Mouse (Mus musculus) gastrocnemius, adult 2 months (tissue): Measurements from ENCODE around the gene Ndufb2. TPM values are rescaled to one million over a fixed set of nuclear protein-coding genes. Genes with fewer than 3 reads are reported as not detected.

Source experiments
- DNase-seq: peaks from one replicate; pipeline ENCODE4 v3.0.0; 2022
- H3K27ac ChIP-seq: fragments of 200-600 bp; 2 replicates; pipeline ENCODE4 v1.8.1; 2022; ENCODE audit warnings: mild to moderate bottlenecking
- H3K4me3 ChIP-seq: fragments of 200-600 bp; 2 replicates; pipeline ENCODE4 v1.8.1; 2022; ENCODE audit warnings: mild to moderate bottlenecking, moderate library complexity
- CTCF ChIP-seq: fragments of 200-600 bp; IDR thresholded peaks from 2 replicates; pipeline ENCODE4 v1.8.1; 2022; ENCODE audit warnings: antibody characterized with exemption, mild to moderate bottlenecking, moderate library complexity
- intact Hi-C: fragments of 180-260 bp; cut with DNase I; formaldehyde crosslinking; loops from one replicate; pipeline ENCODE4 v1.15.1; 2025
- long read RNA-seq, 2 experiments: library from polyadenylated mRNA; stranded (forward); transcript quantifications; one replicate each; pipeline ENCODE4 v2.0.0; 2021
- total RNA-seq, 2 experiments: library from RNA; stranded (reverse); gene quantifications; 2 replicates each; pipeline ENCODE4 v1.2.3; 2021

The Ndufb2 gene
- total RNA-seq = 100 to 1,000 TPM; 378 to 498 TPM
- long read RNA-seq, experiment 1, full-length matches to known transcripts = 492 of 519 reads
- long read RNA-seq, experiment 1, partial matches to known transcripts = 7 of 519 reads
- long read RNA-seq, experiment 1, other reads (novel, unspliced or antisense) = 20 of 519 reads
- long read RNA-seq, experiment 2, full-length matches to known transcripts = 534 of 561 reads
- long read RNA-seq, experiment 2, partial matches to known transcripts = 15 of 561 reads
- long read RNA-seq, experiment 2, other reads (novel, unspliced or antisense) = 12 of 561 reads

GRCm38 (mm10) chr6:39592401-39593214 is at the start of gene Ndufb2:
Gene Ndufb2, plus strand, starts transcription at chr6:39592574.
- intact Hi-C loops = loop anchor here (5.0 kb wide), 1 partner anchor 135 kb away; the partner anchor contains the start of gene Braf
- no peak for TF ChIP-seq CTCF

GRCm38 (mm10) chr6:39542631-39543597 is 49.5 kb upstream of the Ndufb2 start:
- TF ChIP-seq CTCF = no peak
- intact Hi-C loops = no loop called here
- peak; percentile 84 for DNase-seq
- Histone ChIP-seq H3K4me3 (no peak overlapping the region), H3K27ac (peak overlapping the region; percentile 67)

More at GRCm38 (mm10) chr6:39592401-39593214, at the start of gene Ndufb2:
- peak within 1 kb of the TSS; percentile 98 for H3K27ac ChIP-seq
- peak; percentile 96 for DNase-seq
- H3K4me3 ChIP-seq = peak within 1 kb of the TSS; percentile 83

- TF ChIP-seq CTCF = no peak
- DNase-seq = no peak
- Histone ChIP-seq H3K27ac (peak overlapping the region; percentile 67), H3K4me3 (no peak overlapping the region)
- intact Hi-C loops = no loop called here
Observed at GRCm38 (mm10) chr6:39543769-39544420, 48.5 kb upstream of the Ndufb2 start.

DNA sequence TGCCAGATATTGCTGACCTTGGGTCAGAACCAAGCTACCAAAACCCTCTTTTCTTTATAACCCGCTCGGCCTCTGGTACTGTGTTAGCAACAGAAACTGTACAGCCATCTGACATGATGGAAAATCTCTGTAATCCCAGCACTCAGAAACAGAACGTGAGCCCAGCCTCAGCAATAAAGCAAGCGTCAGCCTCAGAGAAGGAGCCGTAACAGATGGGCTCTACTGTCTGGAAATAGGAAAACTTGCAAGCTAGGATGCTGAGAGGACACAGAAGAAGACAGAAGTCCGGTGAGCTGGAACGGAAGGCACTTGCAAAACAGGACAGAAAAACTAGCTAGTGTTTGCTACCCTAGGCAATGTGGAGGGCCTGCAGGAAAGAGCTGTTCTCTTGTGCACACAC is 46.9 kb upstream of the Ndufb2 start:
- Histone ChIP-seq H3K27ac (no peak overlapping the region), H3K4me3 (no peak overlapping the region)
- DNase-seq = no peak
- no peak for TF ChIP-seq CTCF
- intact Hi-C loops = no loop called here

- intact Hi-C loops = no loop called here
- no peak overlapping the region for H3K4me3 ChIP-seq
- no peak for DNase-seq
- no peak for TF ChIP-seq CTCF
- H3K27ac ChIP-seq = no peak overlapping the region
Observed at GRCm38 (mm10) chr6:39548030-39548429, 44.3 kb upstream of the Ndufb2 start.

- H3K4me3 ChIP-seq = no peak overlapping the region
- no peak for DNase-seq
- H3K27ac ChIP-seq = peak overlapping the region; percentile 38
- intact Hi-C loops = no loop called here
- no peak for TF ChIP-seq CTCF
Observed at GRCm38 (mm10) chr6:39551981-39552636, 40.3 kb upstream of the Ndufb2 start.

- intact Hi-C loops = no loop called here
- Histone ChIP-seq H3K4me3 (peak overlapping the region; percentile 88), H3K27ac (peak overlapping the region; percentile 76)
- no peak for TF ChIP-seq CTCF
- no peak for DNase-seq
Observed at GRCm38 (mm10) chr6:39554888-39555647, 37.3 kb upstream of the Ndufb2 start.

GRCm38 (mm10) chr6:39555648-39555945 is 36.8 kb upstream of the Ndufb2 start:
- peak overlapping the region; percentile 88 for H3K4me3 ChIP-seq
- peak overlapping the region; percentile 76 for H3K27ac ChIP-seq
- TF ChIP-seq CTCF = no peak
- intact Hi-C loops = no loop called here
- no peak for DNase-seq

GRCm38 (mm10) chr6:39556900-39557659 is 35.3 kb upstream of the Ndufb2 start:
- H3K4me3 ChIP-seq = peak overlapping the region; percentile 88
- peak overlapping the region; percentile 86 for H3K27ac ChIP-seq
- no peak for TF ChIP-seq CTCF
- DNase-seq = peak; percentile 54
- intact Hi-C loops = no loop called here

DNA sequence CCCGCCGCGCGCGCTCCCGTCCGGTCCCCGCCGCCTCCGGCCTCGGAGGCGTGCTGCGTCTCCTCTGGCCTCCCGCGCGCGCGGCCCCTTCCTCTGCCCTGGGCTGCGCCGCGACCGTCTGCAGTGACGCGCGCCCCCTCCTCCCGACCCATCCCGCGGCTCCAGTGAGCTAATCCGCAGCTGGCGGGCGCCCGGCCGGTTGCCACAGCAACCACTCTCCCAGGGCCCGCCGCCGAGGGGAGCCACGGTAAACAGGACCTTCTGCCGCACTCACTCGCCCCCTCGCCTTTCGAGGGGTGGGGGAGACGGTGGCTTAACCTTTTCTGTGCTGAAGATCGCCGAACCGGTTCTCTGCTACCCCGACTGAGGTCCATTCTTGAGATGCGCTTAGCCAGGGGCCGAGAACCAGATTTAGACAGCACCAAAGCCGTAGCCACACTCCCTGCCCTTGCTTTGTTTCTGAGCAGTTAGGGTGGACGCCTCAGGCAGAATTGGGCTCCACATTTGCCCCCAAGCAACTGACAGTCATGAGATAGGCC is 34.6 kb upstream of the Ndufb2 start, which contains the start of gene Dennd2a:
Dennd2a (minus strand) TSS at position 145 of the 539 bp plus-strand sequence.
- no peak for TF ChIP-seq CTCF
- Histone ChIP-seq H3K27ac (peak within 1 kb of the TSS; percentile 86), H3K4me3 (peak within 1 kb of the TSS; percentile 88)
- intact Hi-C loops = no loop called here
- DNase-seq = peak; percentile 87
